Mouse (Mus musculus) forelimb bud, embryonic 11.5 days (tissue): ENCODE data around the gene Phf21b.
"Not testable (repeated sequence)": the region's sequence is repeated elsewhere in the genome, so short reads cannot be mapped to it uniquely, and the experiment has no call there.

Source experiments
- DNase-seq: peaks from one replicate; pipeline ENCODE4 v3.0.0-alpha.2; 2012; ENCODE audit warnings: low read depth, low spot score

Phf21b gene

GRCm38 (mm10) chr15:84775421-84776174 lies 80.3 kb downstream of the Phf21b start:
- DNase-seq: no peak

- DNase-seq: no peak
Observed at GRCm38 (mm10) chr15:84772191-84773111, 83.4 kb downstream of the Phf21b start.

GRCm38 (mm10) chr15:84769641-84770341 lies 86.1 kb downstream of the Phf21b start:
- no peak for DNase-seq

GRCm38 (mm10) chr15:84768531-84768930 lies 87.3 kb downstream of the Phf21b start:
- not testable (repeated sequence) for DNase-seq

GRCm38 (mm10) chr15:84766621-84767020 lies 89.2 kb downstream of the Phf21b start:
- no peak for DNase-seq

- no peak for DNase-seq
Observed at GRCm38 (mm10) chr15:84763423-84763812, 92.4 kb downstream of the Phf21b start.

- DNase-seq: no peak
Observed at GRCm38 (mm10) chr15:84762712-84763422, 93.0 kb downstream of the Phf21b start.

- peak; percentile 56 for DNase-seq
Observed at GRCm38 (mm10) chr15:84758493-84758892, 97.4 kb downstream of the Phf21b start.

- DNase-seq: peak; percentile 29
Observed at GRCm38 (mm10) chr15:84756426-84756825, 99.4 kb downstream of the Phf21b start.

- DNase-seq: peak; percentile 75
Observed at GRCm38 (mm10) chr15:84754987-84755386, 100.9 kb downstream of the Phf21b start.

- DNase-seq: no peak
Observed at GRCm38 (mm10) chr15:84745831-84746230, 110.0 kb downstream of the Phf21b start.

GRCm38 (mm10) chr15:84744308-84744707 lies 111.5 kb downstream of the Phf21b start:
- DNase-seq: no peak

- DNase-seq: no peak
Observed at GRCm38 (mm10) chr15:84743347-84743746, 112.5 kb downstream of the Phf21b start.

GRCm38 (mm10) chr15:84741573-84741972 lies 114.3 kb downstream of the Phf21b start:
- no peak for DNase-seq

GRCm38 (mm10) chr15:84738246-84738645 lies 117.6 kb downstream of the Phf21b start:
- no peak for DNase-seq

- no peak for DNase-seq
Observed at GRCm38 (mm10) chr15:84736994-84737346, 118.9 kb downstream of the Phf21b start.

- DNase-seq: no peak
Observed at GRCm38 (mm10) chr15:84736346-84736993, 119.4 kb downstream of the Phf21b start.
